Mouse (Mus musculus) spleen, adult 10 weeks (tissue): ENCODE results near the gene Zfp266. TPM values are rescaled to one million over a fixed set of nuclear protein-coding genes. Genes with fewer than 3 reads are reported as not detected.

Experiments used
- polyA plus RNA-seq: library from polyadenylated mRNA; stranded (reverse); fragments of 350-450 nt; fragmentation: Illumina TruSeq; extraction: RNeasy Lipid Tissue Mini Kit (QIAGEN cat#74804); gene quantifications from one replicate; pipeline ENCODE4 v1.2.3, GENCODE M21; 2015; ENCODE audit warnings: low replicate concordance; ENCODE audit not compliant: insufficient read depth

Zfp266 gene
- polyA plus RNA-seq, result 33.8 TPM

GRCm38 (mm10) chr9:20521306-20521957 lies at the start of gene Zfp266:
Zfp266 (minus strand) TSS chr9:20521417.

DNA sequence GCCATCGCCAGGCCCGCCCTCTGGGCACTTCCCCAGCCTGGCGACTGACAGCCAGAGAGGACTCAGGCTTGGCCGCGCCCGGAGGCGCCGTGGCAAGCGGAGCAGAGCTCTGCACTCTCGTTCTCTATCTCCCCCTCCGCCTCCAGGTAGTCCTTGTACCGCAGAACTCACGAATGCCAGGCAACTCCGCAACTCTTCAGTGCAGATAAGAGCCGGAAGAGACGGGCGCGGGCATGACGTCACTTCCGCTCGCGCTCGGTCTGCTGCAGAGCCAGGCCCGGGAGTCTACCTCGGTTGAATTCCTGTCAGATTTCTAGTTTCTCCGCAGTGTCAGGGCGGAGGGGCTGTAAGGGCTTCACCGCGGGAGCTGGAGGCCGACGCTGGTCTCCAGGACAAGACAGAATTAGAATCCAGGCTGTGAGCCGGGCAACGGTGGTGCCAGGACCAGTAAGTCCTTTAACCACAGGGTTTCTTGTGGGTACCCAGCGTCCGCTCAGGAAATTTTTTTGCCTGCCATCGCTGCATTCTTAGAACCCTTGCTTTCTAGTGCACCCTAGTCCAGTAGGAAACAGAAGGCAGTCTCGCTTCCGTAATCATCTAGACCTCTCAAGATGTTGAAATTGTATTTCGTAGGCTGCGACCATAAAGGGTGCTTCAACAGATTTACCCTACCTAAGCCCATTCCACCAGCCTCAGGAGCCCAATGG lies 28.5 kb downstream of the Zfp266 start, which contains the start of gene Zfp426:
Gene Zfp426 (minus strand): TSS at position 220 of the 707 bp plus-strand sequence.

DNA sequence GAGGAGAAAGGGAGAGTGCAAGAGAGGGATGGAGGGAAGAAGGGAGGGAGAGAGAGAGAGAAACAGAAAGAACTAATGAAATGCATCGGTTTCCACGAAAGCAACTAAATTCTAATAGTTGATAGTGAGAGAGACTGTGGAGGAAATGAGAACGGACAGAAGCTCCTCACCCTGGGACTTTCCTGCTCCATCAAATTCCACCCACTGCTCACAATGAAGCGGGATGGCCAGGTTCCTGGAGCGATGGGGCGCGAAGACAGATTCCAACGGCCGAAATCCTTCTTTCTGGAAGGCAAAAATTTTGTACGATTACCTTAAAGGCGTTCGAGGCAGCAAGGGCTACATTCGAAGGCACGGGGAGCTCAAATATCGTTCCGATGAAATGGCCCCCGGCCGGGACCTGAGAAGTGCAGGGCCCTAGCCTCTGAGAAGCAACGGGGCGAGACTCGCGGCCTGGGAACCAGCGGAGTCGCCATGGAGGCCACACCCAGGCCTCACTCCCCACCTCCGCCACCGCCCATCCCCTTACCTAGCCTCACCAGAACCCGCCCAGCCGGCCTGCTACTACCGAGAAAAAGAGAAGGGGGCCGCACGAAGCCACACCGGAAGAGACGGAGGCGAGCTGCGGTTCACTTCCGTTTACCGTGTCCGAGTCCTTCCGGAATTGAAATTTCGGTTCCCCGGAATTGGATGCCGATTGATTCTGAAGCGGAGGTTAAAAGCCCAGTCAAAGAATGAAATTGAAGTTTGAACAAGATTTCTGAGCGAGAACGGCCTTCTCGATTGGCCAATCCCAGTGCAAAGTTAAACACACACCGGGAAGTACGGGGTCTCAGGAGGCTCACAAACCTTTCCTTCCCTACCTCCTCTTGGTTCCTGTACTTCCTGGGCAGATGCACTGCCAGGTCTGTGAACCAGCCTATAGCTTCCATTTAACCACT lies 61.6 kb downstream of the Zfp266 start, which contains the start of gene Zfp26:
Gene Zfp26 (minus strand): TSS at position 786 of the 941 bp plus-strand sequence.

Other genes with a start within 250 kb of the Zfp266 start
- gene Olfr39, start 239.1 kb downstream of the Zfp266 start, polyA plus RNA-seq, result not detected
- not detected for gene Olfr873, start 222.9 kb downstream of the Zfp266 start, polyA plus RNA-seq
- gene Olfr18, start 185.3 kb downstream of the Zfp266 start, polyA plus RNA-seq, result not detected
- gene Zfp560, start 136.2 kb downstream of the Zfp266 start, polyA plus RNA-seq, result 18.1 TPM
- 32.2 TPM for gene Zfp26, start 61.3 kb downstream of the Zfp266 start, polyA plus RNA-seq
- gene Zfp426, start 28.7 kb downstream of the Zfp266 start, polyA plus RNA-seq, result 44.9 TPM
- gene Zfp846, start 59.9 kb upstream of the Zfp266 start, polyA plus RNA-seq, result 14.9 TPM
- gene Ubl5, start 121.5 kb upstream of the Zfp266 start, polyA plus RNA-seq, result 294 TPM
- gene Fbxl12, start 123.3 kb upstream of the Zfp266 start, polyA plus RNA-seq, result 55.6 TPM
- 4.3 TPM for gene Pin1, start 130.7 kb upstream of the Zfp266 start, polyA plus RNA-seq
- not detected for gene Olfm2, start 224.9 kb upstream of the Zfp266 start, polyA plus RNA-seq